Mouse (Mus musculus) limb, embryonic 14.5 days (tissue): Measurements from ENCODE around the gene Speg. TPM values are rescaled to one million over a fixed set of nuclear protein-coding genes. Genes with fewer than 3 reads are reported as not detected.

Experiments used
- ATAC-seq: fragments of 200-750 bp; cut with Nextera tagmentation; 2 replicates; pipeline ENCODE4 v1.8.0; 2017; ENCODE audit warnings: low read depth, moderate number of reproducible peaks, moderate TSS enrichment; ENCODE audit not compliant: low FRiP score
- DNase-seq: peaks from one replicate; pipeline ENCODE4 v3.0.0-alpha.2; 2015; ENCODE audit warnings: low spot score
- H3K27ac ChIP-seq: fragments of 300-500 bp; sonication (generic); replicated peaks from 2 replicates; pipeline ENCODE4 v1.5.1; 2014; ENCODE audit warnings: low read depth, mild to moderate bottlenecking, low read length, moderate library complexity, mixed read lengths
- H3K27me3 ChIP-seq: fragments of 300-500 bp; sonication (generic); 2 replicates; pipeline ENCODE4 v1.6.1; 2014; ENCODE audit warnings: low read length, mixed read lengths; ENCODE audit not compliant: control insufficient read depth, insufficient read depth
- H3K36me3 ChIP-seq: fragments of 300-500 bp; sonication (generic); 2 replicates; pipeline ENCODE4 v1.6.1; 2014; ENCODE audit warnings: mild to moderate bottlenecking, low read length, moderate library complexity, mixed read lengths; ENCODE audit not compliant: control insufficient read depth, insufficient read depth
- H3K4me1 ChIP-seq: fragments of 300-500 bp; sonication (generic); 2 replicates; pipeline ENCODE4 v1.6.1; 2014; ENCODE audit warnings: antibody characterized with exemption, low read length, mixed read lengths; ENCODE audit not compliant: control insufficient read depth, insufficient read depth
- H3K4me2 ChIP-seq: fragments of 300-500 bp; sonication (generic); replicated peaks from 2 replicates; pipeline ENCODE4 v1.6.1; 2014; ENCODE audit warnings: low read depth, mild to moderate bottlenecking, low read length, moderate library complexity; ENCODE audit not compliant: severe bottlenecking
- H3K4me3 ChIP-seq: fragments of 300-500 bp; sonication (generic); replicated peaks from 2 replicates; pipeline ENCODE4 v1.5.1; 2014; ENCODE audit warnings: low read length
- H3K9ac ChIP-seq: fragments of 300-500 bp; sonication (generic); 2 replicates; pipeline ENCODE4 v1.6.1; 2014; ENCODE audit warnings: mild to moderate bottlenecking, low read depth, low read length, moderate library complexity; ENCODE audit not compliant: severe bottlenecking
- H3K9me3 ChIP-seq: fragments of 300-500 bp; sonication (generic); 2 replicates; pipeline ENCODE4 v1.6.1; 2016; ENCODE audit warnings: low read length; ENCODE audit not compliant: control insufficient read depth
- POLR2A ChIP-seq: fragments of 200-500 bp; IDR thresholded peaks from 2 replicates; pipeline ENCODE4 v1.8.0; 2012; ENCODE audit warnings: inconsistent platforms, mild to moderate bottlenecking, moderate library complexity, borderline replicate concordance; ENCODE audit not compliant: insufficient read depth, insufficient read length; ENCODE audit errors: extremely low read depth
- WGBS: fragments of 180-500 bp; shearing (Covaris S2); extraction: QIAGEN DNeasy Blood & Tissue Kit; methylation state at CpG from one replicate; pipeline ENCODE4 v1.1.7; 2014; 5-methylcytosine and 5-hydroxymethylcytosine counted together
- polyA plus RNA-seq, 2 experiments: library from polyadenylated mRNA; depleted of rRNA in 1 of 2; stranded (reverse) in 1 of 2; unstranded in 1 of 2; fragments of >200 nt; fragmentation: Nextera tagmentation in 1 of 2; extraction: Ambion mirVana in 1 of 2; gene quantifications; 2 replicates each; pipeline versions ENCODE4 v1.2.1 to v1.2.3; 2012 to 2014

The Speg gene
- polyA plus RNA-seq, 2 experiments, result 15.3 to 77.9 TPM

- H3K27ac ChIP-seq, result peak overlapping the region; percentile 15
- under 1% methylated on average over 22 of the region's 28 CpGs for WGBS
- peaks cover 6% of the 10 kb centered on the region; the same call in 1 of the 2 replicates for H3K36me3 ChIP-seq
- H3K4me3 ChIP-seq, result peak overlapping the region; percentile 73
- no peak for DNase-seq
- TF ChIP-seq POLR2A, result no peak
- H3K9me3 ChIP-seq, result no peaks in the 10 kb centered on the region
- H3K4me2 ChIP-seq, result peak overlapping the region; percentile 87
- H3K27me3 ChIP-seq, result peaks cover 14% of the 10 kb centered on the region
- peaks cover 11% of the 10 kb centered on the region for H3K4me1 ChIP-seq
- H3K9ac ChIP-seq, result peak overlapping the region; percentile 74
- no peak for ATAC-seq
Measured at GRCm38 (mm10) chr1:75382356-75383071, 7.4 kb downstream of the Speg start.

DNA sequence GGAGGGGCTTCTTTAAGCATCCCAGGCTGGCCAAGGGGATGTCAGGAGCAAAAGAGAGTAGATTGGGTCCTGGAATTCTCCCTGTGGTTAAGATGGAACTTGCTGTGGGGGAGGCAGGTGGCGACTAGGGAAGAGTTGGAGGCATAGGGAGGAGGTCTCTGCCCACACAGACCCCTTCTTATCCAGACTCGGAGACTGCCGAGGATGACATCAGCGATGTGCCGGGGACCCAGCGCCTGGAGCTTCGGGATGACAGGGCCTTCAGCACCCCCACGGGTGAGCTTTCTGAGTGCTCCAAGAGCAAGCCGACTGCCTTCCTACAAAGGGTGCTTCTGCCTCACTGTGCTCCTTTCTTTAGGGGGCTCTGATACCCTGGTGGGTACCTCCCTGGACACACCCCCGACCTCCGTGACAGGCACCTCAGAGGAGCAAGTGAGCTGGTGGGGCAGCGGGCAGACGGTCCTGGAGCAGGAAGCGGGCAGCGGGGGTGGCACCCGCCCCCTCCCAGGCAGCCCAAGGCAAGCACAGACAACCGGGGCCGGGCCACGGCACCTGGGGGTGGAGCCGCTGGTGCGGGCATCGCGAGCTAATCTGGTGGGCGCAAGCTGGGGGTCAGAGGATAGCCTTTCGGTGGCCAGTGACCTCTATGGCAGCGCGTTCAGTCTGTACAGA lies 9.5 kb downstream of the Speg start:
- no peak for ATAC-seq
- H3K9ac ChIP-seq, result no peak overlapping the region
- no peak for DNase-seq
- no peaks in the 10 kb centered on the region for H3K9me3 ChIP-seq
- no peak overlapping the region for H3K4me2 ChIP-seq
- peaks cover 35% of the 10 kb centered on the region for H3K27me3 ChIP-seq
- H3K27ac ChIP-seq, result no peak overlapping the region
- 87% methylated on average over 25 of the region's 27 CpGs for WGBS
- H3K4me1 ChIP-seq, result peaks cover 22% of the 10 kb centered on the region
- peaks cover 13% of the 10 kb centered on the region; the same call in 1 of the 2 replicates for H3K36me3 ChIP-seq
- no peak overlapping the region for H3K4me3 ChIP-seq
- no peak for TF ChIP-seq POLR2A

DNA sequence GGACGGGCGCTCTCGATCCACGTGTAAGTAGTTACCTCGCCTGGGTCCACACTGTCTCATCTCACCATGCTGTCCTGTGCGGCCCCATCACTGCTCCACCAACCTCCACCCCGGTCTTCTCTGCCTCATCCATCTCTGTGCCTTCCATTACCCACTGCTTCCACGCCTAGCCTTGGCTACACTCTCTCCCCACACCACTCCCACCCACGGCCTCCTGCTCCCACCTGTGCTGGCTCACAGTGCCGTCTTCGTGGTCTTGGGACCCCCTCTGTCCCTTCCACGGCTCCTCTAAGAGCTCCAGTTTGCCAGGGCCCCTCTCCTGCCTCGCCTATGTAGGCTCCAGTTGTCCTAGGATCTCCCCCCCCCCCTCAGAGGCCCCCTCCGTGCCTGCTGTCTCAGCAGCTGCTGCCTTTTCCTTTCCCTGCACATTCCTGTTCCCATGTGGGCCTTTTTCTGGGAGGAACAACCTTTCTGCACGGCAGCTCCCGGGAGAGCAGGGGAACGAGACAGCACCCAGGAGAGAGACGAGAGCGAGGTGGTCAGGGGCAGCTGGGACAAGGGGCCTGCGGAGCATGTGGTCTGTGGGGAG lies 10.1 kb downstream of the Speg start:
- H3K4me1 ChIP-seq, result peaks cover 22% of the 10 kb centered on the region
- H3K36me3 ChIP-seq, result peaks cover 13% of the 10 kb centered on the region; the same call in 1 of the 2 replicates
- 75% methylated on average over 20 of the region's 20 CpGs for WGBS
- H3K27ac ChIP-seq, result no peak overlapping the region
- H3K4me2 ChIP-seq, result 0 out of 2 replicates have a peak overlapping the region, but pooled peaks have one; percentile 13
- 0 out of 2 replicates have a peak overlapping the region, but pooled peaks have one; percentile 8 for H3K9ac ChIP-seq
- peaks cover 36% of the 10 kb centered on the region for H3K27me3 ChIP-seq
- no peaks in the 10 kb centered on the region for H3K9me3 ChIP-seq
- H3K4me3 ChIP-seq, result no peak overlapping the region
- DNase-seq (no peak), ATAC-seq (no peak)
- TF ChIP-seq POLR2A, result no peak

DNA sequence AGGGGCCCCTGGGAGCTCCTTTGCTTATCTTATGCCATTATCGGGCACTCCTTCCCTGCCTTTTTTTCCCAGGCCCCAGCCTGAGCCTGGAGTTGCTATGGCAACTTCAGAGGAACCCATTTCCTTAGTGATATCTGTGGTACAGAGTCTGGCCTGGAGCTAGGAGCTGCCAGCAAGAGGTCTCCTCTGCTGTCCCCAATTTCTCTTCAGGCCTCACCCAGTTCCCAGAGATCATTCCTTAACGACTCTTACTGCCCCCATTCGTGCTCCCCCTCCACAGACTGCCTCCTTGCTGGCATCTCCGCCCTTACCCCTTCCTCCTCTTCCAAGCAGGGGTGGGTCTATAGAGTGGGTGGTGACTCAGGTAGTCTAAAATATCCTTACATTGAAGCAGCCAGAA lies 11.1 kb downstream of the Speg start:
- no peak overlapping the region for H3K27ac ChIP-seq
- 41% methylated on average over 4 of the region's 4 CpGs for WGBS

DNA sequence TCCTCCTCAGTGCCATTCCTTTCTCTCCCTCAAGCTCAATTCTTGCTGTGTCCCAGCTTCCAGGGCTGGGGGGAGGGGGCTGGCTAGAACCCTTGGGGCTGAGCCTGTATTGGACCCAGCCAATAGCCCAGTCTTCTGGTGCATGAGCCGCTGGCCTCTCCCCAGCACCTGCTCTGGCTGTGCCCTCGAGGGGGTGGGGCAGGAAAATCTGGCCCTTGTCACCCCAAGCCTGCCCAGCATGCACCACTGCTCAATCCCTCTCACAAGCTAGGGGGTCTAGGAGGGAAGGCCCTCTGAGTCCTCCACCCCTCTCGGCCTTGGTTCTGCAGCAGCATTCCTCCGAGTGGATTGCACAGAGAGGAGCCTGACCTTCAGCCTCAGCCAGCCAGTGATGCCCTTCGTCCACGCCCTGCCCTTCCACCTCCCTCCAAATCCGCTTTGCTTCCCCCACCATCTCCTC lies 12.4 kb downstream of the Speg start:
- no peaks in the 10 kb centered on the region for H3K9me3 ChIP-seq
- DNase-seq (no peak), ATAC-seq (no peak)
- H3K36me3 ChIP-seq, result peaks cover 16% of the 10 kb centered on the region; the same call in 1 of the 2 replicates
- TF ChIP-seq POLR2A, result no peak
- 28% methylated on average over 6 of the region's 7 CpGs for WGBS
- H3K9ac ChIP-seq, result no peak overlapping the region
- H3K27ac ChIP-seq, result no peak overlapping the region
- H3K4me2 ChIP-seq, result peak overlapping the region; percentile 57
- peak overlapping the region; percentile 34 for H3K4me3 ChIP-seq
- peaks cover 36% of the 10 kb centered on the region for H3K27me3 ChIP-seq
- H3K4me1 ChIP-seq, result peaks cover 17% of the 10 kb centered on the region

More for the DNA sequence above, 11.1 kb downstream of the Speg start:
- H3K36me3 ChIP-seq, result peaks cover 13% of the 10 kb centered on the region; the same call in 1 of the 2 replicates
- no peak overlapping the region for H3K4me2 ChIP-seq
- ATAC-seq (no peak), DNase-seq (no peak)
- TF ChIP-seq POLR2A, result no peak
- H3K4me3 ChIP-seq, result no peak overlapping the region
- peaks cover 36% of the 10 kb centered on the region for H3K27me3 ChIP-seq
- no peak overlapping the region for H3K9ac ChIP-seq
- peaks cover 22% of the 10 kb centered on the region for H3K4me1 ChIP-seq
- H3K9me3 ChIP-seq, result no peaks in the 10 kb centered on the region
